Mouse (Mus musculus): Measurements from ENCODE around the gene Mycbp2.

DNA sequence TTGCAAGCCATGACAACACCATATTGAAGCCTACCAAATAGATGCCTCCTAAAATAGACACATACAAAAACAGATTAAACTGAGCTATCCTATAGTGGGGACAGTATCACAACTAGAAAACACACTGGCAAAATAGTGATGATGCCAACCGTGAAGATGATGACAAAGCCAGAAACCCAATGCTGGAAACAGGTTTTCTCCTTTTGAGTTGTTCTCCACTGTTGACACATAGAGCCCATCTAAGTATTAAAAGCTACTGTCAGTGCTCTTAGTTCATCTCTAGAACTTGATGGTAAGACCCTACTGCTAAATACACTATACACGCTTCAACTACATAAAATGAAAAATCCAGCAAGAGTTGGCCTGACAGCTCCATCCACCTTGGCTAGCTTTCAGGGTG, 86.2 kb downstream of the Mycbp2 start:
- TF ChIP-seq POLR2A (IDR thresholded peaks at IDR 0.05; ENCODE audit: low read depth, low read length) (no peak), CTCF (IDR thresholded peaks at IDR 0.05; ENCODE audit: borderline replicate concordance, insufficient read depth, low read length) (no peak)
